Mouse (Mus musculus) ES-E14 (cell line): ENCODE results near the gene Ttc3. TPM values are rescaled to one million over a fixed set of nuclear protein-coding genes. Genes with fewer than 3 reads are reported as not detected.

Experiments used
- DNase-seq: peaks from one replicate; pipeline ENCODE4 v3.0.0-alpha.2; 2013; ENCODE audit warnings: low read depth, low spot score
- H3K27ac ChIP-seq: 2 replicates; pipeline ENCODE4 v1.5.1; 2012; ENCODE audit warnings: low read depth, mild to moderate bottlenecking, low read length, moderate library complexity, mixed read lengths; ENCODE audit not compliant: poor library complexity, insufficient read depth, severe bottlenecking
- H3K36me3 ChIP-seq: 2 replicates; pipeline ENCODE4 v1.6.1; 2012; ENCODE audit warnings: mild to moderate bottlenecking, low read length, moderate library complexity, mixed read lengths; ENCODE audit not compliant: control insufficient read depth, poor library complexity, insufficient read depth, severe bottlenecking
- H3K4me1 ChIP-seq, 2 experiments: fragments of 150-350 bp in 1 of 2; sonication (generic) in 1 of 2; 2 replicates each; pipeline ENCODE4 v1.6.1; 2012; ENCODE audit warnings: low read length in 2 of 2, mild to moderate bottlenecking in 1 of 2, mixed read lengths in 1 of 2; ENCODE audit not compliant: control insufficient read depth in 2 of 2, insufficient read depth in 2 of 2, poor library complexity in 1 of 2
- H3K4me3 ChIP-seq, 2 experiments: fragments of 150-350 bp in 1 of 2; sonication (generic) in 1 of 2; 2 replicates each; pipeline ENCODE4 v1.5.1; 2012; ENCODE audit warnings: low read length in 2 of 2, low read depth in 1 of 2, mild to moderate bottlenecking in 1 of 2, mixed read lengths in 1 of 2; ENCODE audit not compliant: insufficient read depth in 1 of 2, poor library complexity in 1 of 2, severe bottlenecking in 1 of 2
- H3K9ac ChIP-seq: 2 replicates; pipeline ENCODE4 v1.6.1; 2012; ENCODE audit warnings: low read depth, mild to moderate bottlenecking, low read length, mixed read lengths; ENCODE audit not compliant: poor library complexity, insufficient read depth, severe bottlenecking
- H3K9me3 ChIP-seq: fragments of 150-350 bp; sonication (generic); 2 replicates; pipeline ENCODE4 v1.6.1; 2012; ENCODE audit warnings: low read depth, mild to moderate bottlenecking, low read length; ENCODE audit not compliant: control insufficient read depth, insufficient read depth
- CHD2 ChIP-seq: IDR thresholded peaks from 2 replicates; pipeline ENCODE4 v1.6.1; 2014; ENCODE audit warnings: mild to moderate bottlenecking, low read depth, low read length, inconsistent platforms
- HCFC1 ChIP-seq: IDR thresholded peaks from 2 replicates; pipeline ENCODE4 v1.6.1; 2012; ENCODE audit warnings: low read length, inconsistent platforms, borderline replicate concordance; ENCODE audit not compliant: insufficient read depth
- MAFK ChIP-seq: IDR thresholded peaks from 2 replicates; pipeline ENCODE4 v1.6.1; 2014; ENCODE audit warnings: mild to moderate bottlenecking, low read depth, low read length, inconsistent platforms; ENCODE audit not compliant: insufficient read depth
- ZC3H11A ChIP-seq: IDR thresholded peaks from 2 replicates; pipeline ENCODE4 v1.6.1; 2012; ENCODE audit warnings: low read depth, mild to moderate bottlenecking, inconsistent platforms, low read length, borderline replicate concordance
- ZNF384 ChIP-seq: IDR thresholded peaks from 2 replicates; pipeline ENCODE4 v1.6.1; 2012; ENCODE audit warnings: low read depth, low read length, inconsistent platforms
- in situ Hi-C, 2 experiments: fragments of 600-800 bp; cut with MboI; formaldehyde crosslinking; loops; one replicate each; pipeline ENCODE4 v1.15.1; 2025; ENCODE audit warnings: low sequenced_read_pairs in 2 of 2, inconsistent platforms in 1 of 2; ENCODE audit not compliant: unreplicated experiment in 2 of 2
- total RNA-seq: library from RNA; depleted of rRNA; stranded (reverse); fragments of 300-350 nt; gene quantifications from 2 replicates; pipeline ENCODE4 v1.2.3, GENCODE M21; 2012

The Ttc3 gene
- total RNA-seq, 1 experiment = 64.2 TPM

- Histone ChIP-seq H3K4me3 (no peak overlapping the region), H3K36me3 (no peaks in the 10 kb centered on the region; the same call in 1 of the 2 replicates), H3K27ac (no peak overlapping the region), H3K9me3 (no peaks in the 10 kb centered on the region), H3K9ac (no peak overlapping the region), H3K4me1 (no peaks in the 10 kb centered on the region)
- no peak for DNase-seq
- TF ChIP-seq MAFK (no peak), ZC3H11A (no peak), HCFC1 (no peak), ZNF384 (no peak), CHD2 (no peak)
- in situ Hi-C loops = no loop called here
These were observed 41.8 kb downstream of the Ttc3 start for GRCm38 (mm10) chr16:94412198-94412597.

GRCm38 (mm10) chr16:94412760-94413159, 42.3 kb downstream of the Ttc3 start:
- in situ Hi-C loops = no loop called here
- no peak overlapping the region for H3K27ac ChIP-seq
- H3K9me3 ChIP-seq = no peaks in the 10 kb centered on the region
- H3K4me3 ChIP-seq = no peak overlapping the region
- no peak overlapping the region for H3K9ac ChIP-seq
- no peak for DNase-seq
- TF ChIP-seq MAFK (no peak), HCFC1 (no peak), CHD2 (no peak), ZNF384 (no peak)
- H3K4me1 ChIP-seq = no peaks in the 10 kb centered on the region
- no peaks in the 10 kb centered on the region; the same call in 1 of the 2 replicates for H3K36me3 ChIP-seq

- DNase-seq = no peak
- TF ChIP-seq MAFK (no peak), CHD2 (no peak), HCFC1 (no peak), ZNF384 (no peak), ZC3H11A (no peak)
- in situ Hi-C loops = no loop called here
- Histone ChIP-seq H3K4me3 (no peak overlapping the region), H3K27ac (no peak overlapping the region), H3K36me3 (no peaks in the 10 kb centered on the region; the same call in 1 of the 2 replicates), H3K9me3 (no peaks in the 10 kb centered on the region), H3K9ac (no peak overlapping the region), H3K4me1 (no peaks in the 10 kb centered on the region)
These were observed 43.7 kb downstream of the Ttc3 start for GRCm38 (mm10) chr16:94414151-94414550.

GRCm38 (mm10) chr16:94420498-94420897, 50.1 kb downstream of the Ttc3 start:
- peaks cover 10% of the 10 kb centered on the region for H3K36me3 ChIP-seq
- in situ Hi-C loops = no loop called here

GRCm38 (mm10) chr16:94428948-94429347, 58.5 kb downstream of the Ttc3 start:
- Histone ChIP-seq H3K36me3 (peaks cover 9% of the 10 kb centered on the region), H3K9me3 (no peaks in the 10 kb centered on the region), H3K4me1 (peaks cover 0 to 2% of the 10 kb centered on the region in 2 experiments; a peak in 2 of 4 replicates), H3K9ac (no peak overlapping the region), H3K27ac (no peak overlapping the region), H3K4me3 (no peak overlapping the region)
- TF ChIP-seq MAFK (no peak), ZNF384 (no peak), ZC3H11A (no peak), CHD2 (no peak), HCFC1 (no peak)
- in situ Hi-C loops = no loop called here
- no peak for DNase-seq

More at GRCm38 (mm10) chr16:94420498-94420897, 50.1 kb downstream of the Ttc3 start:
- TF ChIP-seq CHD2 (no peak), ZNF384 (no peak), ZC3H11A (no peak), HCFC1 (no peak), MAFK (no peak)
- no peak overlapping the region for H3K4me3 ChIP-seq
- no peak overlapping the region for H3K9ac ChIP-seq
- no peaks in the 10 kb centered on the region for H3K4me1 ChIP-seq
- H3K27ac ChIP-seq = no peak overlapping the region
- peak; percentile 31 for DNase-seq
- no peaks in the 10 kb centered on the region for H3K9me3 ChIP-seq
